Mouse (Mus musculus) cerebellum, adult 2 months (tissue): ENCODE results near the gene Ift57.

Source experiments
- CTCF ChIP-seq: fragments of 200-500 bp; IDR thresholded peaks from 2 replicates; pipeline ENCODE4 v1.5.1; 2011; ENCODE audit warnings: low read depth, mild to moderate bottlenecking, control low read depth, low read length, moderate library complexity, borderline replicate concordance; ENCODE audit not compliant: insufficient read depth
- POLR2A ChIP-seq: fragments of 200-500 bp; IDR thresholded peaks from 2 replicates; pipeline ENCODE4 v1.6.1; 2011; ENCODE audit warnings: low read length, control low read depth, borderline replicate concordance; ENCODE audit not compliant: insufficient read depth

DNA sequence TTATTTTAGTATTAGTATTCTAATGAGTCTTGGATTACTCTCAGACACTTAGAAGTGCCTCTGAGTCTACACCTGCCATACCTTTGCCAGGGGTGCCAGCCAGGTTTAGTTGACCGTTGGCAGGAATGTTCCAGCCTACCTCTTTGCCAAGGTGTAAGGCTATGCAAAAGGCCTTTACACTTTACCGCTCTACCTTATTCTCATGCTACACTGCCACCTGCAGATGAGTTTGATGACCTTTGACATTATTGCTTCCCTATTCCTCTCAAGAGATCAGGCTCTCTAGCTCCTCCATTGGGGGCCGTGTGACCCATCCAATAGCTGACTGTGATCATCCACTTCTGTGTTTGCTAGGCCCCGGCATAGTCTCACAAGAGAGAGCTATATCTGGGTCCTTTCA lies 41.9 kb upstream of the Ift57 start:
- no peak for TF ChIP-seq CTCF
- no peak for TF ChIP-seq POLR2A
